In genomic region chr10:41401097-41401496, GRCm38 (mm10) we compare ENCODE assay signal across 20 mouse cellular contexts.
"Had no signal": no experiment of that assay in that cellular context is flagged by ENCODE, and none has a peak within 500 bp of the region (broad histone marks: within the 10 kb centered on the region; RNA-seq: fewer than 3 reads in every experiment).

No protein-coding gene starts in this region.

- H3K4me1 ChIP-seq: lung, embryonic 15.5 days; midbrain, embryonic 10.5 days; midbrain, embryonic 12.5 days; neural tube, embryonic 13.5 days; neural tube, embryonic 15.5 days had no signal

- ATAC-seq: liver, postnatal 0 days; midbrain, embryonic 16.5 days had no signal

- H3K27ac ChIP-seq: lung, embryonic 15.5 days; midbrain, embryonic 10.5 days; midbrain, embryonic 12.5 days; neural tube, embryonic 13.5 days; neural tube, embryonic 15.5 days had no signal

- H3K4me2 ChIP-seq: lung, embryonic 15.5 days; midbrain, embryonic 12.5 days; neural tube, embryonic 13.5 days; neural tube, embryonic 15.5 days had no signal

- H3K4me3 ChIP-seq: lung, embryonic 15.5 days; midbrain, embryonic 10.5 days; midbrain, embryonic 12.5 days; myocyte; neural tube, embryonic 13.5 days; neural tube, embryonic 15.5 days had no signal

- DNase-seq: liver, postnatal 0 days; lung, adult 2 months; lung, postnatal 10 days; lung, postnatal 4 days; midbrain, embryonic 14.5 days; retina, postnatal 1 day; right cerebral cortex, adult 18-20 months; right cerebral cortex, postnatal 25 days; right cerebral cortex, postnatal 4 days; spleen, adult 18-20 months; thymus, adult 18-20 months; thymus, postnatal 14 days; thymus, postnatal 36 days had no signal

- H3K9me3 ChIP-seq: lung, embryonic 15.5 days; midbrain, embryonic 10.5 days; midbrain, embryonic 12.5 days; neural tube, embryonic 13.5 days; neural tube, embryonic 15.5 days had no signal

- H3K9ac ChIP-seq: liver, postnatal 0 days; lung, embryonic 15.5 days; midbrain, embryonic 12.5 days; neural tube, embryonic 13.5 days; neural tube, embryonic 15.5 days had no signal

- H3K27me3 ChIP-seq: lung, embryonic 15.5 days; midbrain, embryonic 12.5 days; neural tube, embryonic 13.5 days; neural tube, embryonic 15.5 days had no signal

- H3K36me3 ChIP-seq: lung, embryonic 15.5 days; midbrain, embryonic 10.5 days; midbrain, embryonic 12.5 days; neural tube, embryonic 13.5 days; neural tube, embryonic 15.5 days had no signal
